Mouse (Mus musculus) right cerebral cortex, postnatal 25 days (tissue): ENCODE results near the gene Cebpe.

Source experiments
- DNase-seq: peaks from one replicate; pipeline ENCODE4 v3.0.0; 2022

Gene Cebpe

GRCm38 (mm10) chr14:54712074-54712473 lies at the start of gene Cebpe:
Gene Cebpe, minus strand, starts transcription at chr14:54712174.
- no peak for DNase-seq

- no peak for DNase-seq
Measured at GRCm38 (mm10) chr14:54756382-54756781, 44.4 kb upstream of the Cebpe start.

- DNase-seq: no peak
Measured at GRCm38 (mm10) chr14:54754602-54755018, 42.6 kb upstream of the Cebpe start.

- no peak for DNase-seq
Measured at GRCm38 (mm10) chr14:54753986-54754601, 42.1 kb upstream of the Cebpe start.

- no peak for DNase-seq
Measured at GRCm38 (mm10) chr14:54752938-54753337, 41.0 kb upstream of the Cebpe start.

GRCm38 (mm10) chr14:54751768-54752167 lies 39.8 kb upstream of the Cebpe start:
- no peak for DNase-seq

- no peak for DNase-seq
Measured at GRCm38 (mm10) chr14:54749238-54749637, 37.3 kb upstream of the Cebpe start.

GRCm38 (mm10) chr14:54747942-54748917 lies 36.3 kb upstream of the Cebpe start:
- DNase-seq: no peak

- DNase-seq: no peak
Measured at GRCm38 (mm10) chr14:54746038-54746437, 34.1 kb upstream of the Cebpe start.

- no peak for DNase-seq
Measured at GRCm38 (mm10) chr14:54744473-54744872, 32.5 kb upstream of the Cebpe start.

GRCm38 (mm10) chr14:54742375-54742774 lies 30.4 kb upstream of the Cebpe start:
- no peak for DNase-seq

- no peak for DNase-seq
Measured at GRCm38 (mm10) chr14:54741721-54742120, 29.7 kb upstream of the Cebpe start.

GRCm38 (mm10) chr14:54737634-54738033 lies 25.7 kb upstream of the Cebpe start:
- DNase-seq: no peak

GRCm38 (mm10) chr14:54736555-54737552 lies 24.9 kb upstream of the Cebpe start:
- DNase-seq: no peak

GRCm38 (mm10) chr14:54735221-54735620 lies 23.2 kb upstream of the Cebpe start:
- no peak for DNase-seq

GRCm38 (mm10) chr14:54734004-54734403 lies 22.0 kb upstream of the Cebpe start:
- DNase-seq: no peak

GRCm38 (mm10) chr14:54732206-54732605 lies 20.2 kb upstream of the Cebpe start:
- no peak for DNase-seq

- DNase-seq: no peak
Measured at GRCm38 (mm10) chr14:54730305-54730704, 18.3 kb upstream of the Cebpe start.

- peak; percentile 46 for DNase-seq
Measured at GRCm38 (mm10) chr14:54728823-54729653, 17.1 kb upstream of the Cebpe start.

- no peak for DNase-seq
Measured at GRCm38 (mm10) chr14:54727565-54727964, 15.6 kb upstream of the Cebpe start.

- no peak for DNase-seq
Measured at GRCm38 (mm10) chr14:54724049-54724448, 12.1 kb upstream of the Cebpe start.

- DNase-seq: no peak
Measured at GRCm38 (mm10) chr14:54721711-54722110, 9.7 kb upstream of the Cebpe start.
